Mouse (Mus musculus) c-Kit-negative CD71-positive TER-119-positive erythroid progenitor cells, embryonic 14.5 days (primary cell): ENCODE results near the gene Clcn6.

Experiments
- DNase-seq: peaks from one replicate; pipeline ENCODE4 v3.0.0-alpha.2; 2013; ENCODE audit warnings: low read depth, low spot score

Gene Clcn6

GRCm38 (mm10) chr4:147985205-147986132 is 53.2 kb downstream of the Clcn6 start, which contains the start of gene Nppb:
Nppb (plus strand) TSS chr4:147985788.
- DNase-seq, result no peak

- no peak for DNase-seq
These were observed 59.2 kb downstream of the Clcn6 start for GRCm38 (mm10) chr4:147979441-147979860.

- no peak for DNase-seq
These were observed 60.2 kb downstream of the Clcn6 start for GRCm38 (mm10) chr4:147978391-147978790.

GRCm38 (mm10) chr4:147977726-147978125 is 60.9 kb downstream of the Clcn6 start:
- no peak for DNase-seq

GRCm38 (mm10) chr4:147976237-147976636 is 62.4 kb downstream of the Clcn6 start:
- no peak for DNase-seq

GRCm38 (mm10) chr4:147969337-147969736 is 69.3 kb downstream of the Clcn6 start:
- DNase-seq, result no peak

GRCm38 (mm10) chr4:147968816-147969215 is 69.8 kb downstream of the Clcn6 start:
- DNase-seq, result no peak

- DNase-seq, result no peak
These were observed 72.9 kb downstream of the Clcn6 start for GRCm38 (mm10) chr4:147965712-147966111.

GRCm38 (mm10) chr4:147963623-147964022 is 75.0 kb downstream of the Clcn6 start:
- no peak for DNase-seq

GRCm38 (mm10) chr4:147962781-147963180 is 75.8 kb downstream of the Clcn6 start:
- DNase-seq, result no peak

GRCm38 (mm10) chr4:147959881-147960831 is 78.5 kb downstream of the Clcn6 start:
- peak; percentile 52 for DNase-seq

- no peak for DNase-seq
These were observed 81.5 kb downstream of the Clcn6 start for GRCm38 (mm10) chr4:147957141-147957540.
